Mouse (Mus musculus) cerebellum, adult 18-20 months (tissue): ENCODE measurements at regions not wholly inside any gene's neighbourhood (a gene's known extent, or its start where the extent isn't known, plus 50 kb on each side); places are given as distances from the start of the nearest gene placed in this dataset.

ENCODE experiments used
- DNase-seq, 2 experiments: peaks; one replicate each; pipeline ENCODE4 v3.0.0; 2021

- no peak for DNase-seq
Measured at GRCm38 (mm10) chr12:39952854-39953253, 85.0 kb downstream of the Arl4a start.

GRCm38 (mm10) chr12:39951911-39952310, 85.9 kb downstream of the Arl4a start:
- DNase-seq, result no peak

- peak; percentile 18 to 26 for DNase-seq
Measured at GRCm38 (mm10) chr12:39950270-39950801, 87.5 kb downstream of the Arl4a start.

GRCm38 (mm10) chr12:39942910-39943309, 94.9 kb downstream of the Arl4a start:
- no peak for DNase-seq

- DNase-seq, result no peak
Measured at GRCm38 (mm10) chr12:39941162-39941561, 96.7 kb downstream of the Arl4a start.

GRCm38 (mm10) chr12:39939017-39939416, 98.8 kb downstream of the Arl4a start:
- no peak for DNase-seq

- no peak for DNase-seq
Measured at GRCm38 (mm10) chr12:39938211-39938610, 99.6 kb downstream of the Arl4a start.

GRCm38 (mm10) chr12:39936331-39936730, 101.5 kb downstream of the Arl4a start:
- DNase-seq, result no peak

- DNase-seq, result no peak
Measured at GRCm38 (mm10) chr12:39935775-39936174, 102.0 kb downstream of the Arl4a start.

GRCm38 (mm10) chr12:39934877-39935276, 102.9 kb downstream of the Arl4a start:
- DNase-seq, result no peak

- DNase-seq, result no peak
Measured at GRCm38 (mm10) chr12:39931251-39931650, 106.6 kb downstream of the Arl4a start.

- DNase-seq, result no peak
Measured at GRCm38 (mm10) chr12:39927902-39928301, 109.9 kb downstream of the Arl4a start.

GRCm38 (mm10) chr12:39927014-39927413, 110.8 kb downstream of the Arl4a start:
- DNase-seq, result no peak

- no peak for DNase-seq
Measured at GRCm38 (mm10) chr12:39921481-39921880, 116.3 kb downstream of the Arl4a start.

GRCm38 (mm10) chr12:39920466-39920913, 117.3 kb downstream of the Arl4a start:
- peak; percentile 11 to 24 for DNase-seq

GRCm38 (mm10) chr12:39919909-39920308, 117.9 kb downstream of the Arl4a start:
- DNase-seq, result no peak

- DNase-seq, result no peak
Measured at GRCm38 (mm10) chr12:39888493-39888892, 149.3 kb downstream of the Arl4a start.

GRCm38 (mm10) chr12:39885366-39885765, 152.5 kb downstream of the Arl4a start:
- no peak for DNase-seq

- DNase-seq, result no peak
Measured at GRCm38 (mm10) chr12:39880309-39880708, 157.5 kb downstream of the Arl4a start.

- no peak for DNase-seq
Measured at GRCm38 (mm10) chr12:39873917-39874316, 163.9 kb downstream of the Arl4a start.

- DNase-seq, result no peak
Measured at GRCm38 (mm10) chr12:39861797-39862196, 176.0 kb downstream of the Arl4a start.

GRCm38 (mm10) chr12:39851610-39852009, 186.2 kb downstream of the Arl4a start:
- DNase-seq, result no peak

- DNase-seq, result no peak
Measured at GRCm38 (mm10) chr12:39849346-39850058, 188.3 kb downstream of the Arl4a start.

- DNase-seq, result no peak
Measured at GRCm38 (mm10) chr12:39840615-39841014, 197.2 kb downstream of the Arl4a start.

- peak; percentile 7 to 18 for DNase-seq
Measured at GRCm38 (mm10) chr12:39840179-39840578, 197.6 kb downstream of the Arl4a start.
